Mouse (Mus musculus) megakaryocyte progenitor cell, adult 5-6 weeks (primary cell): ENCODE data around the gene Nfkb1. TPM values are rescaled to one million over a fixed set of nuclear protein-coding genes. Genes with fewer than 3 reads are reported as not detected.

Experiments
- ATAC-seq: replicated peaks from 2 replicates; pipeline ENCODE4 v1.8.0; 2016; ENCODE audit warnings: mild to moderate bottlenecking, moderate TSS enrichment, inconsistent platforms; ENCODE audit not compliant: poor library complexity
- total RNA-seq, 2 experiments: library from RNA; stranded (forward) in 1 of 2; stranded (reverse) in 1 of 2; fragments of 157-497, 149-512 nt in 1 of 2; fragments of 200-1000 nt in 1 of 2; gene quantifications; 2 replicates each; pipeline versions ENCODE4 v1.2.3 to v1.2.4; 2015 to 2017

Gene Nfkb1
- 58.7 and 65.3 TPM in 2 replicates for total RNA-seq (2015)
- total RNA-seq (2017) = 109 and 110 TPM in 2 replicates

- ATAC-seq = peak; percentile 58
These were observed at the start of gene Nfkb1 for GRCm38 (mm10) chr3:135691191-135692131. TSS of gene Nfkb1 (minus strand) at chr3:135691547.

GRCm38 (mm10) chr3:135740711-135741110 is 49.4 kb upstream of the Nfkb1 start:
- no peak for ATAC-seq

GRCm38 (mm10) chr3:135734736-135735135 is 43.4 kb upstream of the Nfkb1 start:
- no peak for ATAC-seq

GRCm38 (mm10) chr3:135732747-135733445 is 41.5 kb upstream of the Nfkb1 start:
- ATAC-seq = no peak

DNA sequence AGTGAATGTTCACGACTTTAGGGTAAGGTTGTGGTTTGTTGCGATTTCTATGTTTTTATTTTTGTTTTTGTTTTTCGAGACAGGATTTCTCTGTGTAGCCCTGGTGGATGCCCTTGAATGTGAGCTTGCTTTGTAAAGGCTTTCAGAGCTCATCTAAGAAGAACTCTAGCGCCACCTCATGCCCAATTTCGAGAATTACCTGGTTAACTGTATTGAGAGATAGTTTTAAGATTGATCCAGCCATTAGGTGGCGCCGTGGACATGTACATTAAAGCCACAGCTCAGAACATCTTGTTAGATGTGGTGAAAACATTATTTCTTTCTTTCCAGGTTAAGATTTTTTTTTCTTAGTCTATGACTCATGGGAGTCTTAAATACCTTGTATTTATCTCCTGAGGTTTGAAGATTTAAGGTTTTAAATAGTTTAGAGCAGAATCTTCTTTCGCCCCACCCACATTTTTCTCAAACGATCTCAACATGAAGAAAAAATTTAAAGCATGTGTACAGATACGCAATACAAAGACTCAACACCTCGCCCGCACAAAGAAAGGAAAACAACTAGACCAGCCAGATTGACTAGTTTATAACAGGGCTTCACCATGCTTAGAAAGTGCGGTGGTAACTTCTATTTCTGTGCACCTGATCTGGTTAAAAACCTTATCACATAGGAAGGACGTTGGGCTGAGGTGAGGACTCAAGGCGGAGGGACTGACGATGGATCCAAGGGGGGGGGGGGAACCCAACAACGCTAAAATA is 40.1 kb upstream of the Nfkb1 start:
- ATAC-seq = peak; percentile 92

- peak; percentile 30 for ATAC-seq
These were observed 39.4 kb upstream of the Nfkb1 start for GRCm38 (mm10) chr3:135730790-135731189.

GRCm38 (mm10) chr3:135729575-135729974 is 38.2 kb upstream of the Nfkb1 start:
- ATAC-seq = no peak

GRCm38 (mm10) chr3:135728900-135729299 is 37.6 kb upstream of the Nfkb1 start:
- no peak for ATAC-seq

DNA sequence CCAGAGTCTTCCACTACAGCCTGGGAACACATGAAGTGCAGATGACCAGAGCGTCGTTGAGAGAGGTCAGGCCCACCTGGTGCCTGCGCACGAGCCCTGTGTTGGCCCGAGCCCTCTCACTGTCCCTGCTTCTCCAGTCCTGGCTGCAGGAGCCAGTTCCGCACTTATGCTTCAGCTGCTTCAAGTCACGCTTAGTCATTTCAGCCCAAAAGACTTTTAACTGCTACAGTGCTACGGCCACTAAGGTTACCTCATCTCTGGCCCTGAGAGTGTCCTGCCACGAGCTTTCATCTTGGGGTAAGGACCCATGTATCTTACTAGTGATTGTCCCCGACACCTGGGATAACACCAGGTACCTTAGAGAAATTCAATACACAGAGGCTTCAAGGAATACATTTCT is 36.0 kb upstream of the Nfkb1 start:
- ATAC-seq = no peak

- peak; percentile 82 for ATAC-seq
These were observed 35.4 kb upstream of the Nfkb1 start for GRCm38 (mm10) chr3:135726521-135727275.

DNA sequence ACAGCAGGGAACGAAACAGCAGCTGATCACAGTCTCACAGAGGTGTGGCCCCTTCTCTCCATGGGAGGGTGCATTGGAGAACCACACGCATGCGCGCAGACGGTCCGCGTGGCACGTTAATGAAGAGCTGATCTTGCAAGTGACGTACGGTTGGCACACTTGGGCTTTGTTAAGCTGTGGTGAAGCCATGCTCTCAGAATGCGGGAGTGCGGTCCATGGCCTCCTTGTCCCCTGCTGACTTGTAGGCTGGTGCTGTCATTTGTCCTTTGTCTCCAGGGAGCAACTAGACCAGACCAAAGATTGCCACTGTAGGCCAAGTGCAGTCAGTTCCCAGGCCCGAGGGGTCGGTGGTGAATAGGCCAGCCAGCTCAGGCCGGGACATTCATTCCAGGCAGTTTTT is 34.7 kb upstream of the Nfkb1 start:
- no peak for ATAC-seq

DNA sequence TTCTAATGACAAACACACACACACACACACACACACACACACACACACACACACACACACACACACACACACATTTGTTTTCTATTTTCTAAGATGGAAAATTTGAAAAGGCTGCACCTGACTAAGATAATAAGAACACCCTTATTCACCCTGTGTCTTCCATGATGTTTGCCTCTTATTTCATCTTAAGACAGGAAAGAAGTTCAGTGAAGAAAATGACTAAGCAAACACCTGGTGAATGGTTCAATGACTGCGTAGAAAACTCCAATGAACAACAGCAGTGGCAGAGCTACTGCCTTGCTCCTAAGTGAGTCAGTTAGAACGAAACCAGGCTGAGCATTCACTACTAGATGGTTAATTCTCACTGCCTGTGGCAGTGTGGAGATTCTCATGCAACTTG is 30.8 kb upstream of the Nfkb1 start:
- no peak for ATAC-seq

DNA sequence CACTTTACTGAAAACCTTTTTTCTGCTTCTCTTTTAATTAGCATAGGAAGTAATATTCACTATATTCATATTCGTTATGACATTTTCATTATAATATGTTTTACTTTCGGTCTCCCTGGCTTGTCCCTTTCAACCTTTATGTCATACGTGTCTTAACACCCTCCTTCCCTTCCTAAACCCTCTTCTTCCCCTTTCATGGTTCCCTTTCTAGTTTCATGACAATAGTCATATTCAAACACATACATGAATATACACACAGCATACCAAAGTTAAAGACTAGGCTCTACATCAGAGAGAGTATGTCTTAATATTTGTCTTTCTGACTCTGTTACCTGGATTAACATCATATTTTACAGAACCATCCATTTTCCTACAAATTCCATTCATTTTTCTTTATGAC is 28.6 kb upstream of the Nfkb1 start:
- ATAC-seq = peak; percentile 58

DNA sequence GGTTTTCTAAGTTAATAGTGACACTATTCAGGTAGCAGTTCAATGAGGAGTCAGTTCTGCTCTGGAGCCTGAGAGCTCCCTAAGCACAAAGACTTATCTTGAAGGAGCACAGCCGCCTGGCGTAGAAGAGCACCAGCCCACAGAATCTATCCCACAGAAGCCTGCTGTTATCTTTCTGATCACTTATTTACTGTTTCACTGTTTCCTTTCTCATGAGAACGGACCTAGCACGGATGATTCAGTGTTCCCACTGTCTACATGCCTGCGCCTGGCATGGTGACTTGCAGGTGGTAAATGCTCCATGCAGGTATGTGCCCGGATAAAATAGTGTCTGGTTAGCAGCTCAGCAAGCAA is 27.8 kb upstream of the Nfkb1 start:
- ATAC-seq = peak; percentile 78

- peak; percentile 43 for ATAC-seq
These were observed 27.2 kb upstream of the Nfkb1 start for GRCm38 (mm10) chr3:135718323-135719178.

- ATAC-seq = peak; percentile 78
These were observed 21.9 kb upstream of the Nfkb1 start for GRCm38 (mm10) chr3:135713016-135713950.

- ATAC-seq = no peak
These were observed 20.3 kb upstream of the Nfkb1 start for GRCm38 (mm10) chr3:135711613-135712012.

- ATAC-seq = no peak
These were observed 19.8 kb upstream of the Nfkb1 start for GRCm38 (mm10) chr3:135711040-135711570.
